Mouse (Mus musculus): ENCODE measurements around the gene Mob3a. TPM values are rescaled to one million over a fixed set of nuclear protein-coding genes. Genes with fewer than 3 reads are reported as not detected.

Gene Mob3a
- polyA plus RNA-seq, 1 experiment from 2014 or later, result 57.5 TPM

GRCm38 (mm10) chr10:80727369-80728127 is 25.8 kb upstream of the Mob3a start:
- H3K27me3 ChIP-seq, result no peaks in the 10 kb centered on the region
- no peak overlapping the region for H3K4me3 ChIP-seq
- no peak overlapping the region for H3K27ac ChIP-seq (replicated peaks)
- no peak for ATAC-seq (ENCODE audit: low FRiP score, low read depth)
- peaks cover 90% of the 10 kb centered on the region for H3K36me3 ChIP-seq
- no peak overlapping the region for H3K4me2 ChIP-seq
- H3K4me1 ChIP-seq (replicated peaks), result no peaks in the 10 kb centered on the region
- H3K9ac ChIP-seq, result no peak overlapping the region
- H3K9me3 ChIP-seq, result no peaks in the 10 kb centered on the region
- 85% methylated on average over 5 of the region's 5 CpGs for WGBS

GRCm38 (mm10) chr10:80717281-80717680 is 15.5 kb upstream of the Mob3a start:
- Histone ChIP-seq H3K36me3 (peaks cover 95% of the 10 kb centered on the region), H3K27ac (replicated peaks) (no peak overlapping the region), H3K4me1 (replicated peaks) (no peaks in the 10 kb centered on the region), H3K4me2 (no peak overlapping the region), H3K27me3 (no peaks in the 10 kb centered on the region), H3K4me3 (no peak overlapping the region), H3K9me3 (no peaks in the 10 kb centered on the region), H3K9ac (no peak overlapping the region)
- 81% methylated on average over 1 of the region's 1 CpGs for WGBS
- ATAC-seq (ENCODE audit: low FRiP score, low read depth), result no peak

DNA sequence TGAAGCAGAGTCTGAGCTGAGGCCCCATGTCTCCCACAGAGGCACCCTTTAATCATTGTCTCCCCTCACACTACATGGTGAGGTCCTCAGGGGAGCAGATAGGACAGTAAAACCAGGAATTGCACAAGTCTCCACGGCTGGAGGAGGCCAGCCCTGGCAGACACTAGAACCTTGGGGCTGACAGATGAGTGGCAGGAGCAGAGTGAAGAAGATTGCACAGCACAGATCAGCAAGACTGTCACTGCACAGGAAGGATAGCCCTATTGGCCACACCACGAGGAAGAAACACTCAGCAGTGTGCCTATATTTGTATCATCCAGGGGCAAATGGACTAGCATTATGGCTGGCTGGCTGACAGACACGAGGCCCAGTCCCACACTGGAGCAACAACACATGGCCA is 9.1 kb upstream of the Mob3a start:
- no peak overlapping the region for H3K4me3 ChIP-seq
- peaks cover 90% of the 10 kb centered on the region for H3K36me3 ChIP-seq
- ATAC-seq (ENCODE audit: low FRiP score, low read depth), result no peak
- no peak overlapping the region for H3K9ac ChIP-seq
- H3K4me2 ChIP-seq, result no peak overlapping the region
- 96% methylated on average over 3 of the region's 3 CpGs for WGBS
- H3K9me3 ChIP-seq, result no peaks in the 10 kb centered on the region
- no peak overlapping the region for H3K27ac ChIP-seq (replicated peaks)
- H3K27me3 ChIP-seq, result no peaks in the 10 kb centered on the region
- no peaks in the 10 kb centered on the region for H3K4me1 ChIP-seq (replicated peaks)

GRCm38 (mm10) chr10:80705479-80705878 is 3.7 kb upstream of the Mob3a start:
- Histone ChIP-seq H3K9me3 (no peaks in the 10 kb centered on the region), H3K4me1 (replicated peaks) (peaks cover 31% of the 10 kb centered on the region), H3K9ac (no peak overlapping the region), H3K27ac (replicated peaks) (no peak overlapping the region), H3K36me3 (peaks cover 40% of the 10 kb centered on the region), H3K4me3 (no peak overlapping the region), H3K27me3 (no peaks in the 10 kb centered on the region), H3K4me2 (no peak overlapping the region)
- no peak for ATAC-seq (ENCODE audit: low FRiP score, low read depth)
- WGBS, result 83% methylated on average over 3 of the region's 3 CpGs

- no peaks in the 10 kb centered on the region for H3K27me3 ChIP-seq
- no peak for ATAC-seq (ENCODE audit: low FRiP score, low read depth)
- no peaks in the 10 kb centered on the region for H3K9me3 ChIP-seq
- H3K36me3 ChIP-seq, result peaks cover 36% of the 10 kb centered on the region
- peaks cover 35% of the 10 kb centered on the region for H3K4me1 ChIP-seq (replicated peaks)
- no peak overlapping the region for H3K27ac ChIP-seq (replicated peaks)
- WGBS, result 62% methylated on average over 3 of the region's 3 CpGs
- no peak overlapping the region for H3K4me2 ChIP-seq
- H3K4me3 ChIP-seq, result no peak overlapping the region
- H3K9ac ChIP-seq, result no peak overlapping the region; the same call in 1 of the 2 replicates
These were observed 3.3 kb upstream of the Mob3a start for GRCm38 (mm10) chr10:80705033-80705432.

DNA sequence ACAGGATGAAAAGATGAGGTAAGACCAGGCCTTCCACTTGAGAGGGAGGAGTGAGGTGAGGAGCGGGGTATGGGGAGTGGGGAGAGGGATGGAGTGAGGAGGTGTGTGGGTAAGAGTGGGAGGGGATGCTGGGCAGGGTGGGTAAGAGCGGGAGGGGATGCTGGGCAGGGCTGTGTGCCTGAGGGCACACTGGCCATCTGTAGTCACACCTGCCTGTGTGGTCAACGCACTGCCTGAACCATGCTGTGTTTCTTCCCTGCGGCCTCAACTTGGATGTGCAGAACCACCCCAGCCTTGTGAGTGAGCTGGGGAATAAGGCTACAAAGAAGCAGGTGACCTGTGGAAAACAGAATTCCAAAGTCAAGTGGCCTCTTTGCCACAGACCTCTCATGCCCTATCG is 2.6 kb upstream of the Mob3a start:
- no peak for ATAC-seq (ENCODE audit: low FRiP score, low read depth)
- H3K9me3 ChIP-seq, result no peaks in the 10 kb centered on the region
- H3K9ac ChIP-seq, result no peak overlapping the region; the same call in 1 of the 2 replicates
- no peak overlapping the region for H3K4me3 ChIP-seq
- WGBS, result 85% methylated on average over 5 of the region's 5 CpGs
- peaks cover 30% of the 10 kb centered on the region for H3K36me3 ChIP-seq
- no peak overlapping the region for H3K27ac ChIP-seq (replicated peaks)
- H3K27me3 ChIP-seq, result no peaks in the 10 kb centered on the region
- H3K4me1 ChIP-seq (replicated peaks), result peaks cover 39% of the 10 kb centered on the region
- H3K4me2 ChIP-seq, result no peak overlapping the region

GRCm38 (mm10) chr10:80703643-80704042 is 1.9 kb upstream of the Mob3a start:
- peaks cover 22% of the 10 kb centered on the region for H3K36me3 ChIP-seq
- peak overlapping the region; percentile 56; the same call in 1 of the 2 replicates for H3K9ac ChIP-seq
- H3K9me3 ChIP-seq, result no peaks in the 10 kb centered on the region
- H3K4me2 ChIP-seq, result peak overlapping the region; percentile 88
- no peak for ATAC-seq (ENCODE audit: low FRiP score, low read depth)
- peak overlapping the region; percentile 87; the same call in 1 of the 2 replicates for H3K27ac ChIP-seq (replicated peaks)
- H3K4me1 ChIP-seq (replicated peaks), result peaks cover 40% of the 10 kb centered on the region
- H3K27me3 ChIP-seq, result no peaks in the 10 kb centered on the region
- 87% methylated on average over 5 of the region's 5 CpGs for WGBS
- H3K4me3 ChIP-seq, result peak overlapping the region; percentile 65

- Histone ChIP-seq H3K27ac (replicated peaks) (peak overlapping the region; percentile 87), H3K9me3 (no peaks in the 10 kb centered on the region), H3K4me2 (peak overlapping the region; percentile 88), H3K36me3 (peaks cover 13% of the 10 kb centered on the region), H3K9ac (peak overlapping the region; percentile 56), H3K4me3 (peak overlapping the region; percentile 65), H3K27me3 (no peaks in the 10 kb centered on the region), H3K4me1 (replicated peaks) (peaks cover 48% of the 10 kb centered on the region)
- 1% methylated on average over 40 of the region's 47 CpGs for WGBS
- peak; percentile 85 for ATAC-seq (ENCODE audit: low FRiP score, low read depth)
These were observed 986 bp upstream of the Mob3a start for GRCm38 (mm10) chr10:80702536-80703390.

DNA sequence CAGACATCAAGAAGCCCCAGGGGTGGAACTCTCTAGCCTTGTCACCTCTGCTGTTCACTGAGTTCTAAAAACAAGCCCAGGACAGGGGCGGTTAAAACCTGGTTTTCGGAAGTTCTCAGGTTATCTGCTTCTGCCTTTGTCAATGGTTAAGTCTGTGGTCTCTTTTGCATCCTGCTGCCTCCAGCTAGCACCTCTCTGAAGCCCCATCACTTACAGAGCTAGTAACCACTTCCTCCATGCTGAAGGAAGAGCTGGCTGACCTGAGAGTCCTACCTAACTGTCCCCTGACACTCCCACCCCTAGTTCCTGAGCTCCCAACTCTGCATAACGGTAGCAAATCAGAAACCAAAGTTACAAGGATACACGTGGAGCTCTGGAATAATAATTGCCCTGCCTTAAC is 1.0 kb downstream of the Mob3a start:
- Histone ChIP-seq H3K27ac (replicated peaks) (no peak overlapping the region), H3K4me2 (peak overlapping the region; percentile 88), H3K36me3 (no peaks in the 10 kb centered on the region), H3K9me3 (no peaks in the 10 kb centered on the region), H3K27me3 (no peaks in the 10 kb centered on the region), H3K9ac (no peak overlapping the region; the same call in 1 of the 2 replicates), H3K4me3 (peak overlapping the region; percentile 65), H3K4me1 (replicated peaks) (peaks cover 48% of the 10 kb centered on the region)
- ATAC-seq (ENCODE audit: low FRiP score, low read depth), result no peak
- WGBS, result 47% methylated on average over 4 of the region's 4 CpGs

- WGBS, result 86% methylated on average over 7 of the region's 7 CpGs
- Histone ChIP-seq H3K4me3 (0 out of 2 replicates have a peak overlapping the region, but pooled peaks have one; percentile 65), H3K27ac (replicated peaks) (no peak overlapping the region), H3K4me2 (peak overlapping the region; percentile 88), H3K4me1 (replicated peaks) (peaks cover 48% of the 10 kb centered on the region), H3K36me3 (no peaks in the 10 kb centered on the region), H3K9ac (no peak overlapping the region), H3K9me3 (no peaks in the 10 kb centered on the region), H3K27me3 (no peaks in the 10 kb centered on the region)
- no peak for ATAC-seq (ENCODE audit: low FRiP score, low read depth)
These were observed 1.7 kb downstream of the Mob3a start for GRCm38 (mm10) chr10:80700038-80700504.

GRCm38 (mm10) chr10:80698605-80699004 is 3.2 kb downstream of the Mob3a start:
- Histone ChIP-seq H3K36me3 (0 out of 2 replicates have a peak, but pooled peaks cover 6% of the 10 kb centered on the region), H3K4me1 (replicated peaks) (peaks cover 39% of the 10 kb centered on the region), H3K27me3 (no peaks in the 10 kb centered on the region), H3K4me3 (no peak overlapping the region), H3K27ac (replicated peaks) (no peak overlapping the region), H3K9me3 (no peaks in the 10 kb centered on the region), H3K9ac (no peak overlapping the region), H3K4me2 (no peak overlapping the region)
- WGBS, result 91% methylated on average over 9 of the region's 9 CpGs
- ATAC-seq (ENCODE audit: low FRiP score, low read depth), result no peak

- Histone ChIP-seq H3K4me2 (no peak overlapping the region), H3K4me3 (no peak overlapping the region), H3K9ac (no peak overlapping the region), H3K4me1 (replicated peaks) (peaks cover 31% of the 10 kb centered on the region), H3K9me3 (no peaks in the 10 kb centered on the region), H3K36me3 (0 out of 2 replicates have a peak, but pooled peaks cover 6% of the 10 kb centered on the region), H3K27ac (replicated peaks) (no peak overlapping the region), H3K27me3 (no peaks in the 10 kb centered on the region)
- ATAC-seq (ENCODE audit: low FRiP score, low read depth), result no peak
- WGBS, result 82% methylated on average over 9 of the region's 9 CpGs
These were observed 4.0 kb downstream of the Mob3a start for GRCm38 (mm10) chr10:80697812-80698211.
